Mouse (Mus musculus): ENCODE measurements around the gene Hoxc10. TPM values are rescaled to one million over a fixed set of nuclear protein-coding genes. Genes with fewer than 3 reads are reported as not detected.
A peak's percentile ranks its signal among the peaks of the same experiment; 100 is the strongest.

Hoxc10 gene
- polyA plus RNA-seq, 1 experiment from 2014 or later, result 0.10 TPM

- Histone ChIP-seq H3K9me3 (no peaks in the 10 kb centered on the region), H3K4me1 (peaks cover 20% of the 10 kb centered on the region), H3K27me3 (peaks cover 99% of the 10 kb centered on the region), H3K36me3 (no peaks in the 10 kb centered on the region), H3K27ac (no peak within 1 kb of the TSS), H3K9ac (peak within 1 kb of the TSS; percentile 58; the same call in 1 of the 2 replicates), H3K4me3 (peak within 1 kb of the TSS; percentile 46), H3K4me2 (peak within 1 kb of the TSS; percentile 74)
- 1% methylated on average over 19 of the region's 19 CpGs for WGBS
- ATAC-seq (ENCODE audit: insufficient number of reproducible peaks, insufficient read depth, low FRiP score, low TSS enrichment, low read depth), result no peak
Observed at GRCm38 (mm10) chr15:102997939-102998355, 31.4 kb downstream of the Hoxc10 start, which contains the start of gene Hoxc6. Gene Hoxc6, plus strand, starts transcription at chr15:102998257.

- H3K9me3 ChIP-seq, result no peaks in the 10 kb centered on the region
- no peak overlapping the region for H3K27ac ChIP-seq
- H3K4me3 ChIP-seq, result peak overlapping the region; percentile 46
- no peaks in the 10 kb centered on the region for H3K36me3 ChIP-seq
- H3K27me3 ChIP-seq, result peaks cover 100% of the 10 kb centered on the region
- no peak for ATAC-seq (ENCODE audit: insufficient number of reproducible peaks, insufficient read depth, low FRiP score, low TSS enrichment, low read depth)
- peak overlapping the region; percentile 74 for H3K4me2 ChIP-seq
- WGBS, result under 1% methylated on average over 19 of the region's 19 CpGs
- no peak overlapping the region for H3K9ac ChIP-seq
- H3K4me1 ChIP-seq, result peaks cover 20% of the 10 kb centered on the region
Observed at GRCm38 (mm10) chr15:102998608-102999182, 32.1 kb downstream of the Hoxc10 start.

GRCm38 (mm10) chr15:102999183-102999831 lies 32.7 kb downstream of the Hoxc10 start:
- Histone ChIP-seq H3K9me3 (no peaks in the 10 kb centered on the region), H3K36me3 (no peaks in the 10 kb centered on the region), H3K4me3 (peak overlapping the region; percentile 46), H3K4me2 (peak overlapping the region; percentile 74), H3K9ac (peak overlapping the region; percentile 58), H3K27ac (no peak overlapping the region), H3K4me1 (peaks cover 20% of the 10 kb centered on the region), H3K27me3 (peaks cover 100% of the 10 kb centered on the region)
- no peak for ATAC-seq (ENCODE audit: insufficient number of reproducible peaks, insufficient read depth, low FRiP score, low TSS enrichment, low read depth)
- under 1% methylated on average over 33 of the region's 33 CpGs for WGBS

- no peak overlapping the region for H3K9ac ChIP-seq
- H3K27ac ChIP-seq, result no peak overlapping the region
- peak overlapping the region; percentile 74 for H3K4me2 ChIP-seq
- no peak for ATAC-seq (ENCODE audit: insufficient number of reproducible peaks, insufficient read depth, low FRiP score, low TSS enrichment, low read depth)
- peaks cover 20% of the 10 kb centered on the region for H3K4me1 ChIP-seq
- H3K27me3 ChIP-seq, result peaks cover 100% of the 10 kb centered on the region
- no peaks in the 10 kb centered on the region for H3K36me3 ChIP-seq
- WGBS, result under 1% methylated on average over 11 of the region's 11 CpGs
- H3K4me3 ChIP-seq, result peak overlapping the region; percentile 46; the same call in 1 of the 2 replicates
- no peaks in the 10 kb centered on the region for H3K9me3 ChIP-seq
Observed at GRCm38 (mm10) chr15:102999955-103000354, 33.4 kb downstream of the Hoxc10 start.

GRCm38 (mm10) chr15:103000501-103000901 lies 33.9 kb downstream of the Hoxc10 start:
- ATAC-seq (ENCODE audit: insufficient number of reproducible peaks, insufficient read depth, low FRiP score, low TSS enrichment, low read depth), result no peak
- H3K4me2 ChIP-seq, result peak overlapping the region; percentile 16; the same call in 1 of the 2 replicates
- H3K27ac ChIP-seq, result no peak overlapping the region
- no peaks in the 10 kb centered on the region for H3K36me3 ChIP-seq
- H3K27me3 ChIP-seq, result peaks cover 100% of the 10 kb centered on the region
- no peak overlapping the region for H3K9ac ChIP-seq
- 2% methylated on average over 24 of the region's 24 CpGs for WGBS
- H3K4me3 ChIP-seq, result no peak overlapping the region
- H3K4me1 ChIP-seq, result peaks cover 20% of the 10 kb centered on the region
- no peaks in the 10 kb centered on the region for H3K9me3 ChIP-seq

GRCm38 (mm10) chr15:103001370-103001769 lies 34.8 kb downstream of the Hoxc10 start:
- peaks cover 20% of the 10 kb centered on the region for H3K4me1 ChIP-seq
- 15% methylated on average over 2 of the region's 2 CpGs for WGBS
- H3K4me2 ChIP-seq, result no peak overlapping the region
- H3K9me3 ChIP-seq, result no peaks in the 10 kb centered on the region
- H3K27ac ChIP-seq, result no peak overlapping the region
- H3K9ac ChIP-seq, result no peak overlapping the region
- peaks cover 100% of the 10 kb centered on the region for H3K27me3 ChIP-seq
- no peak for ATAC-seq (ENCODE audit: insufficient number of reproducible peaks, insufficient read depth, low FRiP score, low TSS enrichment, low read depth)
- no peaks in the 10 kb centered on the region for H3K36me3 ChIP-seq
- H3K4me3 ChIP-seq, result no peak overlapping the region

GRCm38 (mm10) chr15:103002156-103002555 lies 35.6 kb downstream of the Hoxc10 start:
- no peak overlapping the region for H3K9ac ChIP-seq
- no peaks in the 10 kb centered on the region for H3K36me3 ChIP-seq
- H3K4me2 ChIP-seq, result no peak overlapping the region
- ATAC-seq (ENCODE audit: insufficient number of reproducible peaks, insufficient read depth, low FRiP score, low TSS enrichment, low read depth), result no peak
- peaks cover 100% of the 10 kb centered on the region for H3K27me3 ChIP-seq
- WGBS, result 6% methylated on average over 4 of the region's 4 CpGs
- H3K4me1 ChIP-seq, result peaks cover 20% of the 10 kb centered on the region
- H3K27ac ChIP-seq, result no peak overlapping the region
- no peaks in the 10 kb centered on the region for H3K9me3 ChIP-seq
- no peak overlapping the region for H3K4me3 ChIP-seq

GRCm38 (mm10) chr15:103002821-103003448 lies 36.3 kb downstream of the Hoxc10 start:
- H3K4me2 ChIP-seq, result no peak overlapping the region
- peaks cover 20% of the 10 kb centered on the region for H3K4me1 ChIP-seq
- no peak overlapping the region for H3K27ac ChIP-seq
- H3K4me3 ChIP-seq, result no peak overlapping the region
- no peaks in the 10 kb centered on the region for H3K36me3 ChIP-seq
- no peak overlapping the region for H3K9ac ChIP-seq
- no peak for ATAC-seq (ENCODE audit: insufficient number of reproducible peaks, insufficient read depth, low FRiP score, low TSS enrichment, low read depth)
- H3K9me3 ChIP-seq, result no peaks in the 10 kb centered on the region
- peaks cover 100% of the 10 kb centered on the region for H3K27me3 ChIP-seq
- WGBS, result 2% methylated on average over 13 of the region's 13 CpGs

- H3K36me3 ChIP-seq, result no peaks in the 10 kb centered on the region
- no peak for ATAC-seq (ENCODE audit: insufficient number of reproducible peaks, insufficient read depth, low FRiP score, low TSS enrichment, low read depth)
- H3K4me1 ChIP-seq, result 0 out of 2 replicates have a peak, but pooled peaks cover 3% of the 10 kb centered on the region
- H3K9ac ChIP-seq, result no peak overlapping the region
- H3K27me3 ChIP-seq, result peaks cover 100% of the 10 kb centered on the region
- no peak overlapping the region for H3K4me2 ChIP-seq
- no peaks in the 10 kb centered on the region for H3K9me3 ChIP-seq
- no peak overlapping the region for H3K27ac ChIP-seq
- 1% methylated on average over 17 of the region's 17 CpGs for WGBS
- H3K4me3 ChIP-seq, result no peak overlapping the region
Observed at GRCm38 (mm10) chr15:103005308-103005707, 38.7 kb downstream of the Hoxc10 start.

- no peaks in the 10 kb centered on the region for H3K36me3 ChIP-seq
- WGBS, result 4% methylated on average over 5 of the region's 5 CpGs
- H3K9me3 ChIP-seq, result no peaks in the 10 kb centered on the region
- no peak overlapping the region for H3K9ac ChIP-seq
- no peak overlapping the region for H3K4me2 ChIP-seq
- no peaks in the 10 kb centered on the region for H3K4me1 ChIP-seq
- H3K4me3 ChIP-seq, result no peak overlapping the region
- H3K27me3 ChIP-seq, result peaks cover 100% of the 10 kb centered on the region
- H3K27ac ChIP-seq, result no peak overlapping the region
- ATAC-seq (ENCODE audit: insufficient number of reproducible peaks, insufficient read depth, low FRiP score, low TSS enrichment, low read depth), result no peak
Observed at GRCm38 (mm10) chr15:103005797-103006196, 39.2 kb downstream of the Hoxc10 start.

GRCm38 (mm10) chr15:103006326-103006725 lies 39.7 kb downstream of the Hoxc10 start:
- Histone ChIP-seq H3K4me2 (no peak overlapping the region), H3K27me3 (peaks cover 100% of the 10 kb centered on the region), H3K27ac (no peak overlapping the region), H3K4me1 (no peaks in the 10 kb centered on the region), H3K4me3 (no peak overlapping the region), H3K36me3 (no peaks in the 10 kb centered on the region), H3K9me3 (no peaks in the 10 kb centered on the region), H3K9ac (no peak overlapping the region)
- no peak for ATAC-seq (ENCODE audit: insufficient number of reproducible peaks, insufficient read depth, low FRiP score, low TSS enrichment, low read depth)
- 4% methylated on average over 1 of the region's 1 CpGs for WGBS

Measured in embryonic facial prominence, embryonic 13.5 days (tissue).